Mouse (Mus musculus): Measurements from ENCODE around the gene Thbs4.

DNA sequence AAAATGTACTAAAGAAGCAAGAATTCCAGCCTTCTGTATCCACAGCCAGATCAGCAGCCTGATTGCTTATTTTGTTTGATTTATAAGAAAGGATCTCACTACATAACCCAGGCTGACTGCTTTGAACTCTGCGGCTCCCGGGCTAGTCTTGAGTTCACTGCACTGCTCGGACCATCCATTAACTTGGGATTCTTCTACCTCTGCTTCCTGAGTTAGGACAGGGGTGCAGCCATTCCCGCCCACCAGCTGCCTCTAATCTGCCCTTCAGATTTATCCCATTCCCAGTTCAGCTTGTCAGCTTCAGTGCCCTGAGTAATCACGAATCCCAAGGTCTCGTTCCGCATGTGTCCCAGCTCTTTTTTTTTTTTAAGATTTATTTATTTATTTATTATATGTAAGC lies 90.4 kb downstream of the Thbs4 start:
- TF ChIP-seq POU5F1 (IDR thresholded peaks at IDR 0.05; ENCODE audit: borderline replicate concordance, low read length): no peak
- no peak for TF ChIP-seq CTCF (conservative IDR thresholded peaks at IDR 0.05; ENCODE audit: low read length)

All from E14TG2a.4 (cell line).